Mouse (Mus musculus) spleen, adult 2 months (tissue): ENCODE results near the gene Pip4p1.

Source experiments
- CTCF ChIP-seq: fragments of 200-500 bp; IDR thresholded peaks from 2 replicates; pipeline ENCODE4 v1.5.1; 2011; ENCODE audit warnings: mild to moderate bottlenecking, inconsistent platforms; ENCODE audit not compliant: insufficient read depth, insufficient read length, insufficient replicate concordance; ENCODE audit errors: extremely low read depth
- POLR2A ChIP-seq: fragments of 200-500 bp; IDR thresholded peaks from 2 replicates; pipeline ENCODE4 v1.6.1; 2011; ENCODE audit warnings: low read depth, low read length, inconsistent platforms

GRCm38 (mm10) chr14:50968216-50968980 is 37.7 kb upstream of the Pip4p1 start:
- TF ChIP-seq POLR2A, result no peak
- TF ChIP-seq CTCF, result no peak
